Mouse (Mus musculus): ENCODE data around the gene Rasgrf2. TPM values are rescaled to one million over a fixed set of nuclear protein-coding genes. Genes with fewer than 3 reads are reported as not detected.
"Not testable (repeated sequence)": the region's sequence is repeated elsewhere in the genome, so short reads cannot be mapped to it uniquely, and the experiment has no call there.

Gene Rasgrf2
- polyA plus RNA-seq (2016; fragmentation: Nextera tagmentation; extraction: Ambion mirVana) = not detected in 2 replicates

DNA sequence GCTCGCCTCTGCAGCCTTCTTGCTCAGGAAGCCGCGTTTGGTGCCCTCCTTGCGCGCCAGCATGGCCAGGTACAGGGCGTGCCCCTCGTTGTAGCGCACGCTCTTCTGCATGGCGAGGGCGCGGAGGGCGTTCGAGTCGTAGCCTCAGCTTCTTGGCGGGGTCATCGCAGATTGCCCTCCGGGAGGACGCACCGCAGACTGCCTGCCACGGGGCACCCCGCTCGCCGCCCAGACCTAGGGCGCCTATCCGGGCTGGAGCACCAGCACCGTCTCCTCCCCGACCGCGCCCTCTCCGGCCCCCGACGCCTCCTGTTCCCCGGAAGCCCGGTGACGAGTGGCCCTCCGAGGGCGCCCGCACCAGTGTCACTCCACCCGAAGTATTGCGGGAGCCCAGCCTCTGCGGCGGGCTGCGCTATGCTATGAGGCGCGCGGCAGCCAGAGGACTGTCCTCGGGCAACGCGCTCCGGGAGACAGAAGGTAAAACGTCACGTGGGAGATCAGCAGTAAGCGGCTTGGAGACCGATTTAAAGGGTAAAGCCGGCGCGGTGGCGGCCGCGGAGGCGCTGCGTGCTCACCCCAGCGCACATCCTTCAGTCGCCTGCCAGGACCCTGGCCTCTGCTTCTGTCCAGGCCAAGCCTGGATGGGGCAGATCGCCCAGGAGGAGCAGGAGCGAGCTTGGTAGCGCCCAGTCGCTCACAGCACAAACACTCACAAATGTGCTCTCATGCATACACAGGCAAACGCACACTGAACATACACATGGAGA, at the start of gene Rasgrf2:
TSS of gene Rasgrf2 (minus strand) at position 273 of the 767 bp plus-strand sequence.
- H3K4me1 ChIP-seq (replicated peaks) = peaks cover 12% of the 10 kb centered on the region
- H3K4me3 ChIP-seq = peak within 1 kb of the TSS; percentile 65
- H3K27me3 ChIP-seq (ENCODE audit: insufficient read depth, poor library complexity, severe bottlenecking) = peaks cover 43% of the 10 kb centered on the region
- no peaks in the 10 kb centered on the region for H3K9me3 ChIP-seq
- peak; percentile 51 for DNase-seq (ENCODE audit: low spot score)
- WGBS = 2% methylated on average over 70 of the region's 70 CpGs
- H3K27ac ChIP-seq = no peak within 1 kb of the TSS
- no peaks in the 10 kb centered on the region for H3K36me3 ChIP-seq

- not testable (repeated sequence) for H3K27ac ChIP-seq; H3K4me1 ChIP-seq (replicated peaks); H3K4me3 ChIP-seq; DNase-seq (ENCODE audit: low spot score); H3K36me3 ChIP-seq; H3K27me3 ChIP-seq (ENCODE audit: insufficient read depth, poor library complexity, severe bottlenecking); H3K9me3 ChIP-seq
- 86% methylated on average over 8 of the region's 8 CpGs for WGBS
These were observed 41.2 kb upstream of the Rasgrf2 start for GRCm38 (mm10) chr13:92172686-92173085.

DNA sequence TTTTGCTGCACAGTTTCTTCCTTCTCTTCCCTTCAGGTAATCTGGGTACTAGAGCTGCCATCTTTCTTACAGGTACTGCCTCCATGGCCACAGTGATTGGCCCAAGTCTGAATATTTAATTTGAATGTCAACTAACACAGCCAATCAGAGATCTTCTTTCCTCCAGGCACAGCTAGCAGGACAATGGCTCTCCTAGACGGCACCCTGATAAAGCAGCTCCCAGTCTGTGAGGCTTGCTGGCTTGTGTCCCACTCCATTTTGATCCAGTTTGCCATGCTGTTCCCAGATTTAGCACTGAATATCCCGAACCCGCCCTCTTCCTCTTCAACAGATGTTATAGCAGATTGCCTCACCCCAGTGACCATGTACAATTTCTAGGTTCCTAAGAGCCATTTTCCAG, 19.1 kb upstream of the Rasgrf2 start:
- 90% methylated on average over 3 of the region's 3 CpGs for WGBS
- Histone ChIP-seq H3K36me3 (no peaks in the 10 kb centered on the region), H3K9me3 (peaks cover 7% of the 10 kb centered on the region), H3K4me3 (no peak overlapping the region), H3K4me1 (replicated peaks) (no peaks in the 10 kb centered on the region), H3K27ac (no peak overlapping the region), H3K27me3 (ENCODE audit: insufficient read depth, poor library complexity, severe bottlenecking) (no peaks in the 10 kb centered on the region)
- DNase-seq (ENCODE audit: low spot score) = no peak

GRCm38 (mm10) chr13:92148858-92149257, 17.4 kb upstream of the Rasgrf2 start:
- H3K27me3 ChIP-seq (ENCODE audit: insufficient read depth, poor library complexity, severe bottlenecking) = no peaks in the 10 kb centered on the region
- H3K27ac ChIP-seq = no peak overlapping the region
- no peaks in the 10 kb centered on the region for H3K4me1 ChIP-seq (replicated peaks)
- no peaks in the 10 kb centered on the region for H3K36me3 ChIP-seq
- H3K4me3 ChIP-seq = no peak overlapping the region
- WGBS = 83% methylated on average over 4 of the region's 4 CpGs
- no peak for DNase-seq (ENCODE audit: low spot score)
- peaks cover 22% of the 10 kb centered on the region for H3K9me3 ChIP-seq

- WGBS = 87% methylated on average over 3 of the region's 3 CpGs
- H3K36me3 ChIP-seq = no peaks in the 10 kb centered on the region
- no peak overlapping the region for H3K27ac ChIP-seq
- H3K9me3 ChIP-seq = no peaks in the 10 kb centered on the region
- no peak for DNase-seq (ENCODE audit: low spot score)
- H3K4me3 ChIP-seq = no peak overlapping the region
- peaks cover 12% of the 10 kb centered on the region for H3K4me1 ChIP-seq (replicated peaks)
- H3K27me3 ChIP-seq (ENCODE audit: insufficient read depth, poor library complexity, severe bottlenecking) = peaks cover 39% of the 10 kb centered on the region
These were observed 3.3 kb upstream of the Rasgrf2 start for GRCm38 (mm10) chr13:92134792-92135191.

GRCm38 (mm10) chr13:92132599-92132998, 1.1 kb upstream of the Rasgrf2 start:
- peaks cover 43% of the 10 kb centered on the region for H3K27me3 ChIP-seq (ENCODE audit: insufficient read depth, poor library complexity, severe bottlenecking)
- H3K4me1 ChIP-seq (replicated peaks) = peaks cover 12% of the 10 kb centered on the region
- DNase-seq (ENCODE audit: low spot score) = no peak
- H3K4me3 ChIP-seq = no peak overlapping the region
- H3K27ac ChIP-seq = no peak overlapping the region
- H3K36me3 ChIP-seq = no peaks in the 10 kb centered on the region
- H3K9me3 ChIP-seq = no peaks in the 10 kb centered on the region
- 65% methylated on average over 2 of the region's 2 CpGs for WGBS

DNA sequence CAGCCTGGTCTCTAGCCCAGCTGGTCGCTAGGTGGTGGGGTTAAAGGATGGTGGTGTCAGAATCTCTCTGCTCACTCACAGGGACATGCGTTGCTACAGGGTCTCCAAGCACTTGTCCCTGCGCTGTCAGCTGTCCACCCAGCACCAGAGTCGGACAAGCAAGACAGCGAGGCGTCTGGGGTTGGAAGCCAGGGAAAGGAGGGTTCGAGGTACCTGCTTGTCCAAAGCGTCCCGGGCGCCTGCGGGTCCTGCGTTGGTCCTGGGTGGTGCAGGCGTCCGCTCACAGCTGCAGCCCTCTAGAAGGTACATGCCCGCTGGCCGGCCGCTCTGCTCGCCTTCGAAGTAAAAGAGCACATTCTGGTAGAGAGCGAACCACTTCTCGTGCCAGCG, 467 bp downstream of the Rasgrf2 start:
- peak; percentile 45 for DNase-seq (ENCODE audit: low spot score)
- H3K27me3 ChIP-seq (ENCODE audit: insufficient read depth, poor library complexity, severe bottlenecking) = peaks cover 43% of the 10 kb centered on the region
- peak overlapping the region; percentile 65 for H3K4me3 ChIP-seq
- H3K4me1 ChIP-seq (replicated peaks) = peaks cover 12% of the 10 kb centered on the region
- no peaks in the 10 kb centered on the region for H3K36me3 ChIP-seq
- no peak overlapping the region for H3K27ac ChIP-seq
- 13% methylated on average over 22 of the region's 22 CpGs for WGBS
- H3K9me3 ChIP-seq = no peaks in the 10 kb centered on the region

- 85% methylated on average over 4 of the region's 4 CpGs for WGBS
- H3K4me1 ChIP-seq (replicated peaks) = peaks cover 12% of the 10 kb centered on the region
- peaks cover 43% of the 10 kb centered on the region for H3K27me3 ChIP-seq (ENCODE audit: insufficient read depth, poor library complexity, severe bottlenecking)
- H3K4me3 ChIP-seq = no peak overlapping the region
- H3K9me3 ChIP-seq = no peaks in the 10 kb centered on the region
- no peaks in the 10 kb centered on the region for H3K36me3 ChIP-seq
- H3K27ac ChIP-seq = no peak overlapping the region
- no peak for DNase-seq (ENCODE audit: low spot score)
These were observed 1.6 kb downstream of the Rasgrf2 start for GRCm38 (mm10) chr13:92129877-92130276.

- no peaks in the 10 kb centered on the region for H3K36me3 ChIP-seq
These were observed 5.6 kb downstream of the Rasgrf2 start for GRCm38 (mm10) chr13:92125902-92126301.

DNA sequence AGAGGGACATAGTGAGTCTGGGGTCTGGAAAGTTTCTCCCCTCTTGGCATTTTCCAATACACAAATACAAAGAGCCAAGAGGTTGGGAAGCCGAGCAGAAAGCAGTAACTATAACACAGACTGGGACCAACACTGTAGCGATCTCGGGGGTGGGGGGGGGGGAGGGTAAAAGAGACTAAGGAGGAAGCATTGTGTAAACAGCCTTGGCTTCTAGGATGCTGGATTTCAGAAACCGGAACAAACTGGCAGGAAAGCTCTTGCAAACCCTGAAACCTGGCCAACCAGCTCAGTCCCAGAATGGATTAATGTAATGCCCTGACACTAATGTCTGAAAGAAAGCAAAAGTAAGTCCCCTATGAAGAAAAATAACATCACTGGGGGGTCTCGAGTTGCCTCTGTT, 11.8 kb downstream of the Rasgrf2 start:
- no peaks in the 10 kb centered on the region for H3K4me1 ChIP-seq (replicated peaks)
- H3K36me3 ChIP-seq = no peaks in the 10 kb centered on the region
- no peaks in the 10 kb centered on the region for H3K27me3 ChIP-seq (ENCODE audit: insufficient read depth, poor library complexity, severe bottlenecking)
- 69% methylated on average over 5 of the region's 5 CpGs for WGBS
- H3K4me3 ChIP-seq = no peak overlapping the region
- H3K27ac ChIP-seq = no peak overlapping the region
- H3K9me3 ChIP-seq = no peaks in the 10 kb centered on the region
- no peak for DNase-seq (ENCODE audit: low spot score)

More at GRCm38 (mm10) chr13:92125902-92126301, 5.6 kb downstream of the Rasgrf2 start:
- Histone ChIP-seq H3K9me3 (no peaks in the 10 kb centered on the region), H3K27me3 (ENCODE audit: insufficient read depth, poor library complexity, severe bottlenecking) (peaks cover 16% of the 10 kb centered on the region), H3K27ac (no peak overlapping the region), H3K4me3 (no peak overlapping the region), H3K4me1 (replicated peaks) (peaks cover 1% of the 10 kb centered on the region)
- no peak for DNase-seq (ENCODE audit: low spot score)
- 90% methylated on average over 5 of the region's 5 CpGs for WGBS

DNA sequence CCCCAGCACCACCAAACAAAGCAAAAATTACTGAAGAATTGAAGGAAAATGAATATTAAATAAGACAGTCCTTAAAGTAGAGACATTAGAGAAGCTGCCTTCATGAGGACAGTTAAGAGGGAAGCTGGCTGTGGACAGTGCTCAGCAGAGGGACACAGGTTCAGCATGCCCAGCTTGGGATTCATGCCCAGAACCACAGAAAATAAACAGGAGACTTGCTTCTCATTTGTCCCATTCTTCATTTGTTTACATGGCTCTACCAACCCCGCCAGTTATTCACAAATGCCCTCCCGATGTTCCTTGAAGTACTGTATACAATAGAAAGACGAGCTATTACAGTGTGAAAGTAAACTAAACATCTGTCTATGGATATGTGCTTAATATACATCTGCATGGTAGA, 17.4 kb downstream of the Rasgrf2 start:
- H3K4me3 ChIP-seq = no peak overlapping the region
- no peaks in the 10 kb centered on the region for H3K36me3 ChIP-seq
- no peaks in the 10 kb centered on the region for H3K27me3 ChIP-seq (ENCODE audit: insufficient read depth, poor library complexity, severe bottlenecking)
- no peaks in the 10 kb centered on the region for H3K9me3 ChIP-seq
- no peak overlapping the region for H3K27ac ChIP-seq
- WGBS = 84% methylated on average over 3 of the region's 3 CpGs
- H3K4me1 ChIP-seq (replicated peaks) = no peaks in the 10 kb centered on the region
- no peak for DNase-seq (ENCODE audit: low spot score)

- WGBS = 84% methylated on average over 4 of the region's 4 CpGs
- Histone ChIP-seq H3K4me1 (replicated peaks) (no peaks in the 10 kb centered on the region), H3K4me3 (no peak overlapping the region), H3K36me3 (no peaks in the 10 kb centered on the region), H3K27me3 (ENCODE audit: insufficient read depth, poor library complexity, severe bottlenecking) (no peaks in the 10 kb centered on the region), H3K27ac (no peak overlapping the region), H3K9me3 (no peaks in the 10 kb centered on the region)
- no peak for DNase-seq (ENCODE audit: low spot score)
These were observed 23.2 kb downstream of the Rasgrf2 start for GRCm38 (mm10) chr13:92108237-92108636.

- no peak overlapping the region for H3K4me3 ChIP-seq
- H3K4me1 ChIP-seq (replicated peaks) = no peaks in the 10 kb centered on the region
- no peaks in the 10 kb centered on the region for H3K9me3 ChIP-seq
- no peaks in the 10 kb centered on the region for H3K36me3 ChIP-seq
- no peak for DNase-seq (ENCODE audit: low spot score)
- no peaks in the 10 kb centered on the region for H3K27me3 ChIP-seq (ENCODE audit: insufficient read depth, poor library complexity, severe bottlenecking)
- H3K27ac ChIP-seq = no peak overlapping the region
- WGBS = 83% methylated on average over 7 of the region's 7 CpGs
These were observed 27.2 kb downstream of the Rasgrf2 start for GRCm38 (mm10) chr13:92104259-92104658.

All from hindbrain, embryonic 10.5 days (tissue).